Mouse (Mus musculus) kidney, postnatal 0 days (tissue): ENCODE measurements around the gene Gucd1. TPM values are rescaled to one million over a fixed set of nuclear protein-coding genes. Genes with fewer than 3 reads are reported as not detected.
"Not testable (repeated sequence)": the region's sequence is repeated elsewhere in the genome, so short reads cannot be mapped to it uniquely, and the experiment has no call there.

Source experiments
- ATAC-seq: fragments of 200-750 bp; cut with Nextera tagmentation; replicated peaks from 2 replicates; pipeline ENCODE4 v1.8.0; 2017; ENCODE audit warnings: low read depth, moderate number of reproducible peaks, moderate TSS enrichment, moderate library complexity; ENCODE audit not compliant: low FRiP score
- DNase-seq: peaks from one replicate; pipeline ENCODE4 v3.0.0-alpha.2; 2016; ENCODE audit warnings: low spot score
- H3K27ac ChIP-seq: fragments of 300-500 bp; sonication (generic); 2 replicates; pipeline ENCODE4 v1.5.1; 2014; ENCODE audit warnings: mild to moderate bottlenecking
- H3K27me3 ChIP-seq: fragments of 300-500 bp; sonication (generic); 2 replicates; pipeline ENCODE4 v1.6.1; 2014; ENCODE audit warnings: low read length, mixed read lengths; ENCODE audit not compliant: insufficient read depth
- H3K36me3 ChIP-seq: fragments of 300-500 bp; sonication (generic); 2 replicates; pipeline ENCODE4 v1.6.1; 2014; ENCODE audit warnings: low read length, mixed read lengths; ENCODE audit not compliant: insufficient read depth
- H3K4me1 ChIP-seq: fragments of 300-500 bp; sonication (generic); replicated peaks from 2 replicates; pipeline ENCODE4 v1.6.1; 2014; ENCODE audit warnings: antibody characterized with exemption, low read length, mixed read lengths; ENCODE audit not compliant: insufficient read depth
- H3K4me2 ChIP-seq: fragments of 300-500 bp; sonication (generic); 2 replicates; pipeline ENCODE4 v1.6.1; 2014; ENCODE audit warnings: mild to moderate bottlenecking, low read length, moderate library complexity, mixed read lengths
- H3K4me3 ChIP-seq: fragments of 300-500 bp; sonication (generic); replicated peaks from 2 replicates; pipeline ENCODE4 v1.5.1; 2014; ENCODE audit warnings: low read depth, low read length
- H3K9ac ChIP-seq: fragments of 300-500 bp; sonication (generic); 2 replicates; pipeline ENCODE4 v1.6.1; 2014; ENCODE audit warnings: low read depth, low read length
- H3K9me3 ChIP-seq: fragments of 300-500 bp; sonication (generic); replicated peaks from 2 replicates; pipeline ENCODE4 v1.6.1; 2016; ENCODE audit warnings: low read length, inconsistent platforms, mixed read lengths
- CTCF ChIP-seq: IDR thresholded peaks from 2 replicates; pipeline ENCODE4 v1.5.1; 2016; ENCODE audit warnings: antibody characterized with exemption, low read depth, mild to moderate bottlenecking, moderate library complexity
- WGBS: fragments of 180-500 bp; shearing (Covaris S2); extraction: QIAGEN DNeasy Blood & Tissue Kit; methylation state at CpG from one replicate; pipeline ENCODE4 v1.1.7; 2014; 5-methylcytosine and 5-hydroxymethylcytosine counted together
- polyA plus RNA-seq: library from polyadenylated mRNA; unstranded; fragments of >200 nt; fragmentation: Nextera tagmentation; extraction: Ambion mirVana; gene quantifications from 2 replicates; pipeline ENCODE4 v1.2.1, GENCODE M21; 2015

Gucd1 gene
- polyA plus RNA-seq = 51.9 and 53.4 TPM in 2 replicates

GRCm38 (mm10) chr10:75517758-75518143 is at the start of gene Gucd1:
TSS of gene Gucd1 (minus strand) at chr10:75517972.
- H3K9me3 ChIP-seq = no peaks in the 10 kb centered on the region
- H3K27me3 ChIP-seq = no peaks in the 10 kb centered on the region
- peaks cover 16% of the 10 kb centered on the region; the same call in 1 of the 2 replicates for H3K4me1 ChIP-seq
- peak within 1 kb of the TSS; percentile 93 for H3K9ac ChIP-seq
- WGBS = 1% methylated on average over 20 of the region's 20 CpGs
- peak within 1 kb of the TSS; percentile 100 for H3K27ac ChIP-seq
- H3K4me2 ChIP-seq = peak within 1 kb of the TSS; percentile 78
- H3K36me3 ChIP-seq = peaks cover 13% of the 10 kb centered on the region; the same call in 1 of the 2 replicates
- no peak; the same call in 1 of the 2 replicates for TF ChIP-seq CTCF
- peak within 1 kb of the TSS; percentile 86 for H3K4me3 ChIP-seq
- ATAC-seq (peak; percentile 88), DNase-seq (peak; percentile 98)

- not testable (repeated sequence) for DNase-seq, H3K4me1 ChIP-seq, H3K9ac ChIP-seq, H3K9me3 ChIP-seq, ATAC-seq, H3K27me3 ChIP-seq, H3K36me3 ChIP-seq, H3K4me2 ChIP-seq, H3K4me3 ChIP-seq
- peak; percentile 44; the same call in 1 of the 2 replicates for TF ChIP-seq CTCF
- peak overlapping the region; percentile 85 for H3K27ac ChIP-seq
- WGBS = 84% methylated on average over 2 of the region's 2 CpGs
Observed at GRCm38 (mm10) chr10:75566765-75567164, 49.0 kb upstream of the Gucd1 start.

GRCm38 (mm10) chr10:75566321-75566720 is 48.5 kb upstream of the Gucd1 start:
- H3K9ac ChIP-seq = no peak overlapping the region
- H3K4me2 ChIP-seq = peak overlapping the region; percentile 26; the same call in 1 of the 2 replicates
- TF ChIP-seq CTCF = peak; percentile 24; the same call in 1 of the 2 replicates
- 65% methylated on average over 5 of the region's 5 CpGs for WGBS
- no peaks in the 10 kb centered on the region for H3K27me3 ChIP-seq
- no peaks in the 10 kb centered on the region for H3K36me3 ChIP-seq
- no peaks in the 10 kb centered on the region for H3K9me3 ChIP-seq
- H3K4me1 ChIP-seq = peaks cover 4% of the 10 kb centered on the region; the same call in 1 of the 2 replicates
- no peak for DNase-seq
- H3K27ac ChIP-seq = peak overlapping the region; percentile 85
- H3K4me3 ChIP-seq = no peak overlapping the region; the same call in 1 of the 2 replicates
- ATAC-seq = no peak

- no peak for TF ChIP-seq CTCF
- no peak for DNase-seq
- Histone ChIP-seq H3K36me3 (no peaks in the 10 kb centered on the region), H3K27ac (peak overlapping the region; percentile 85), H3K9ac (no peak overlapping the region), H3K4me1 (0 out of 2 replicates have a peak, but pooled peaks cover 3% of the 10 kb centered on the region), H3K4me2 (peak overlapping the region; percentile 32), H3K9me3 (no peaks in the 10 kb centered on the region), H3K4me3 (no peak overlapping the region), H3K27me3 (no peaks in the 10 kb centered on the region)
- ATAC-seq = peak; percentile 88
- WGBS = 51% methylated on average over 7 of the region's 7 CpGs
Observed at GRCm38 (mm10) chr10:75565906-75566305, 48.1 kb upstream of the Gucd1 start.

- Histone ChIP-seq H3K27me3 (no peaks in the 10 kb centered on the region), H3K27ac (peak overlapping the region; percentile 85), H3K4me2 (peak overlapping the region; percentile 32), H3K36me3 (no peaks in the 10 kb centered on the region), H3K4me1 (peaks cover 3% of the 10 kb centered on the region; the same call in 1 of the 2 replicates), H3K9ac (no peak overlapping the region), H3K4me3 (no peak overlapping the region; the same call in 1 of the 2 replicates), H3K9me3 (no peaks in the 10 kb centered on the region)
- 34% methylated on average over 6 of the region's 6 CpGs for WGBS
- no peak for TF ChIP-seq CTCF
- ATAC-seq (no peak), DNase-seq (no peak)
Observed at GRCm38 (mm10) chr10:75565436-75565835, 47.7 kb upstream of the Gucd1 start.

GRCm38 (mm10) chr10:75564687-75565265 is 47.0 kb upstream of the Gucd1 start:
- H3K36me3 ChIP-seq = no peaks in the 10 kb centered on the region
- H3K9ac ChIP-seq = peak overlapping the region; percentile 28; the same call in 1 of the 2 replicates
- no peak for DNase-seq
- no peaks in the 10 kb centered on the region for H3K27me3 ChIP-seq
- no peak for TF ChIP-seq CTCF
- no peak for ATAC-seq
- H3K4me1 ChIP-seq = peaks cover 9% of the 10 kb centered on the region
- H3K4me2 ChIP-seq = peak overlapping the region; percentile 32
- 74% methylated on average over 12 of the region's 12 CpGs for WGBS
- no peak overlapping the region; the same call in 1 of the 2 replicates for H3K4me3 ChIP-seq
- peak overlapping the region; percentile 85 for H3K27ac ChIP-seq
- H3K9me3 ChIP-seq = no peaks in the 10 kb centered on the region
